Mouse (Mus musculus) heart, adult 18-20 months (tissue): ENCODE results near the gene Akap7. TPM values are rescaled to one million over a fixed set of nuclear protein-coding genes. Genes with fewer than 3 reads are reported as not detected.

Experiments
- DNase-seq, 2 experiments: peaks; one replicate each; pipeline ENCODE4 v3.0.0; 2021 to 2022; ENCODE audit warnings: mixed read lengths in 1 of 2
- total RNA-seq, 2 experiments: library from RNA; stranded (reverse); gene quantifications; 2 replicates each; pipeline ENCODE4 v1.2.3; 2021

Gene Akap7
- total RNA-seq, 2 experiments from 2014 or later: 52.6 to 62.5 TPM

- peak in 1 of 2 experiments; percentile 53 for DNase-seq
Observed at GRCm38 (mm10) chr10:25297666-25298263, 9.9 kb downstream of the Akap7 start.

GRCm38 (mm10) chr10:25296657-25297369, 10.9 kb downstream of the Akap7 start:
- peak; percentile 92 to 97 for DNase-seq

- DNase-seq: no peak
Observed at GRCm38 (mm10) chr10:25296286-25296656, 11.4 kb downstream of the Akap7 start.

- peak in 1 of 2 experiments; percentile 15 for DNase-seq
Observed at GRCm38 (mm10) chr10:25295836-25296235, 11.8 kb downstream of the Akap7 start.

GRCm38 (mm10) chr10:25294999-25295398, 12.7 kb downstream of the Akap7 start:
- DNase-seq: no peak

- DNase-seq: no peak
Observed at GRCm38 (mm10) chr10:25293796-25294195, 13.9 kb downstream of the Akap7 start.

- DNase-seq: peak; percentile 78 to 91
Observed at GRCm38 (mm10) chr10:25291053-25291452, 16.6 kb downstream of the Akap7 start.

- DNase-seq: peak in 1 of 2 experiments; percentile 15
Observed at GRCm38 (mm10) chr10:25285100-25285811, 22.4 kb downstream of the Akap7 start.

- DNase-seq: no peak
Observed at GRCm38 (mm10) chr10:25284427-25285099, 23.1 kb downstream of the Akap7 start.

GRCm38 (mm10) chr10:25283397-25283796, 24.3 kb downstream of the Akap7 start:
- DNase-seq: peak; percentile 42 to 43

- peak; percentile 49 to 54 for DNase-seq
Observed at GRCm38 (mm10) chr10:25280141-25280540, 27.5 kb downstream of the Akap7 start.

- no peak for DNase-seq
Observed at GRCm38 (mm10) chr10:25279406-25279805, 28.3 kb downstream of the Akap7 start.

- peak; percentile 15 to 28 for DNase-seq
Observed at GRCm38 (mm10) chr10:25275492-25275891, 32.2 kb downstream of the Akap7 start.

GRCm38 (mm10) chr10:25274621-25275330, 32.9 kb downstream of the Akap7 start:
- no peak for DNase-seq

GRCm38 (mm10) chr10:25273731-25274130, 33.9 kb downstream of the Akap7 start:
- DNase-seq: no peak

GRCm38 (mm10) chr10:25271756-25272155, 35.9 kb downstream of the Akap7 start:
- no peak for DNase-seq

GRCm38 (mm10) chr10:25271207-25271606, 36.5 kb downstream of the Akap7 start:
- no peak for DNase-seq

GRCm38 (mm10) chr10:25268476-25269351, 39.0 kb downstream of the Akap7 start:
- peak; percentile 70 to 84 for DNase-seq

- DNase-seq: no peak
Observed at GRCm38 (mm10) chr10:25261176-25261575, 46.5 kb downstream of the Akap7 start.

GRCm38 (mm10) chr10:25260724-25261123, 46.9 kb downstream of the Akap7 start:
- no peak for DNase-seq

GRCm38 (mm10) chr10:25258171-25258570, 49.5 kb downstream of the Akap7 start:
- DNase-seq: no peak
